Mouse (Mus musculus) thymus, postnatal 25 days (tissue): ENCODE data around the gene Gm45234.

Source experiments
- DNase-seq: peaks from one replicate; pipeline ENCODE4 v3.0.0; 2022

Gm45234 gene

DNA sequence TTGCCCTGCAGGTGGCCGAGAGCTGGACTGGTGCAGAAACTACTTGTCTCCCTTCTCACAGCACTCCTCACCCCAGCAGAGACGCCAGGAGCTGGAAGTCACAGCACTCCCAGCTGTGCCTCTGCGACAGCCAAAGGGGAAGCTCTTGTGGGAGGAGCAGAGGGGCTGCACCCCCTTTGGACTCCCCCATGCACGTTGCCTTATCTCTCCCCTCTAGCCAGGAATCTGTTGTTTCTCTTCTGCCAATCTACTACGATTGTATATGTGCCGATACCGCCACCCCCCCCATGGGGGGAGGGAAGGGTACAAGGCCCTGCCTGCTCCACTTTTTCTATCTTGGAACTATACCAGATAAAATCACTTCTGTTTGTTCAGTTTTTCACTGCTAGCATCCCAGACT, 52.0 kb downstream of the Gm45234 start:
- DNase-seq: no peak

GRCm38 (mm10) chr6:124702784-124703103, 53.1 kb downstream of the Gm45234 start:
- peak; percentile 86 for DNase-seq

- DNase-seq: no peak
Observed at GRCm38 (mm10) chr6:124702102-124702783, 53.6 kb downstream of the Gm45234 start.

DNA sequence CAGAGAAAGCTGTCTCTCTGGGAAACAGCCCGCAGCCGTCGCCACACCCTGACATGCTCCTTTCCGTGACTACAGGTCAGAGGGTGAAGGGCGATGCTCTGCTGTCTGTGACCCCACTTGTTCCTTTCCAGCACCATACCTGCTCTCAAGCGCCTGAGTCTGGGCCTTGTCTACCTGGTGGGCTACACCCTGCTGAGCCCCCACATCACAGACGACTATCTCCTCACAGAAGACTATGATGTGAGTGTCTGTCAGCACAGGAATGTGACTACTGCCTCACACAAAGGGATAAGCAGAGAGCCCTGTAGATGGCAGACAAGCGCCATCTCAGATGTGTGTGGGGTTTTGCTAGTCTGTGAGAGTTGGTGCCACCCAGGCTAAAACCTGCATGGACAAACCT, 54.5 kb downstream of the Gm45234 start:
- DNase-seq: peak; percentile 61

- no peak for DNase-seq
Observed at GRCm38 (mm10) chr6:124699962-124700610, 55.7 kb downstream of the Gm45234 start.

DNA sequence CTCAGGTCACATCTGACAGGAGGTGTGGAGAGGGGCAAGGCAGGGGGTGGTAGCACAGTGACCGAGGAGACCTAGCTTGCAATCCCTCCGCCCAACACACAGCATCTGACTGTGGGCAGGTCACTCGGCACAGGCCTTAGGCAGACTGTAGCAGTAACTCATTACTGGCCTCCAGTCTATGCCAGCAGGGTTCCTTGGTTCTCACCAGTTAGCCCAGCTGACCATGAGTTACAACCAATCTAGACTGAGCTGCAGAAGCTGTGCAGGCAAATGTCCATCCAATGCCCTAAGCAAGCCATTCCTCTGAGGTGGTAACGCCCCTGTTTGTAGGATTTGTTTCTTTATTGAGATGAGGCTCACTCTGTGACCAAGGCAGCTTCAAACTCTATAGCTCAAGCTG, 56.5 kb downstream of the Gm45234 start:
- no peak for DNase-seq

- DNase-seq: no peak
Observed at GRCm38 (mm10) chr6:124698751-124699150, 57.1 kb downstream of the Gm45234 start.

DNA sequence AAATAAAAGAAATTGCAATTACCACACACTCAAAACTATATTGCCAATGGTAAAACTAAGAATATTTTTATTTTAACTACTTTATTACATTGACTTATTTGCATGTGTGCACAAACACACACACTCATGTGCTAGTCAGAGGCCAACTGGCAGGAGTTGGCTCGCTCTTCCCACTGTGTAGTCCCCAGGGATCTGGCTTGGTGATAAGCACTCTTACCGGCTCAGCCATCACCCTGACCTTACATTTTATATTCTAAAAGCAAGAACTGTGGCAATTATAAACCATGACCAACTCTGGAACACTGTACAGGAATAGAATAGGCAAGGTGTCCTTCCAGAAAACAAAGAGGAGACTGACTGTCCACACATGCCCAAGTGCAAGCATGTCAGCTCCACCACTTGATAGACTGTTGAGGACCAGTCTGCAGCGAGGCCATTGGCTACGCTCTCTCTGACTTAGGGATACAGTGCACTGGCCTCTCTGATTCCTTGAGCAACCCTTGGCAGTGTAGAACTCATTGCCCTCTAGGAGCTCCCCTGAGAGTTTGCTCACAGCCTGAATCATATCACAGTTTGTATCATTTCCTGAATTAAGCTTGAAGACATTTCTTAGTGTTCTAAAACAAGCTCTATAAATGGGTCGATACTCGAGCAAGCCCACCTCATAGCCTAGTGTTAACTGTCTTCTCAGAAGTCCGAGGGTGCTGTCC, 59.2 kb downstream of the Gm45234 start:
- DNase-seq: no peak

GRCm38 (mm10) chr6:124694166-124694955, 61.5 kb downstream of the Gm45234 start:
- DNase-seq: peak; percentile 55

DNA sequence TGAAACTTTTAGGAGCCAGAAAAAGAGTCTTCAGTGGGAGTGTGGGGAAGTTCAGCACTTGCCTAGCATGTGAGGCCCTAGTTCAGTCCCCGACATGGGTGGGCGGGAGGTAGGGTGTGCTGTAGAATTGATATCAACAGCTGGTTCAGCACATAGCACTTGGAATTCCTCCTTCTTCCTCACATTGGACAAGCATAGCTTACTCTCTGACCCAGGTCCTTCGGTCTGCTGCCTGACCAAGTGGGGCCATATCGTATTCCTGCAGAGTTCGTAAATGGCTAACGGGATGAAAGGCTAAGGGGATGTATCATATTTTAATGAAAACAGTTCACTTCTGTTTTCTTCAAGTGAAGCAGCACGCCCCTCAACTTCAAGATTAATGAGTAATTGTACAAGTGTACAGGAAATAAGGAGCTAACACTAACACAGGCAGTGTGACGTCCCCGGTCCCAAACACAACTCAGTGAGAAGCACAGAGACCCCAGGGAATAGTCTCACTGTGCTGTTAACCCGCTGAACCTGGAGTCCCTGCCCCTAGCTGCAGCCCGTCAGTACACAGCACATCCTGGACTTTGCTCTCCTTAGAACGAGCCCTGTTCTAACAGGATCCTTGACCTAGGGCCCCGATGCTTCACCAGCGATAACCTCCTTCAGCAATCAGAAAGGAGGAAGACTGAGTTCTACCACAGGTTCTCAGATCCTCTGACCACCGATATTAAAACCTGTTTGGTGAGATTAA, 62.4 kb downstream of the Gm45234 start:
- DNase-seq: no peak

GRCm38 (mm10) chr6:124690517-124690916, 65.3 kb downstream of the Gm45234 start:
- DNase-seq: no peak
